Mouse (Mus musculus) small intestine, adult 2 months (tissue): ENCODE measurements around the gene Mef2c.

Experiments used
- CTCF ChIP-seq: fragments of 200-500 bp; IDR thresholded peaks from 2 replicates; pipeline ENCODE4 v1.5.1; 2012; ENCODE audit warnings: low read depth, mild to moderate bottlenecking, control low read depth, inconsistent platforms, low read length, moderate library complexity, mixed read lengths; ENCODE audit not compliant: insufficient replicate concordance, insufficient read length; ENCODE audit errors: extremely low read depth
- POLR2A ChIP-seq: fragments of 200-500 bp; IDR thresholded peaks from 2 replicates; pipeline ENCODE4 v1.6.1; 2012; ENCODE audit warnings: low read depth, mild to moderate bottlenecking, control low read depth, inconsistent platforms, low read length, moderate library complexity

DNA sequence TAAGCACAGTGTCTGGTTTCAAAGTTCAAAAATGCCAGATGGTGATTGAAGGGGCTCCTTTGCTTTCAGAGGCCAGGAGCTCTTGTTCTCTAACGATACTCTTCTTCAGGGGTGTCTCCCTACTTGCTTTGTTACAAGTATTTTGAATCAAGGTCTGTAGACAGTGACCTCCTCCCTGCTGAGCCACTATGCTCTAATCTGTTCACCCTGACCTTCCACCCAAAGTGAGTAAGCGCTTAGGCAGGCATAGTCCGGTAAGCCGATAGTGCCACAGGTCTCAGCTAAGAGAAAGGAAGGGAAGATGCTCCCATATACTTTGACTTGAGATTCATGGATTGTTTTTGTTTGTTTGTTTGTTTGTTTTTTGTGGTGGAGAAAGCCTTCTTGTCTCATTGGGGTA, 69.5 kb downstream of the Mef2c start:
- no peak for TF ChIP-seq CTCF
- TF ChIP-seq POLR2A = no peak
